Mouse (Mus musculus) kidney, postnatal 25 days (tissue): Measurements from ENCODE around the gene Mtf2.
"Not testable (repeated sequence)": the region's sequence is repeated elsewhere in the genome, so short reads cannot be mapped to it uniquely, and the experiment has no call there.

ENCODE experiments used
- DNase-seq, 2 experiments: peaks; one replicate each; pipeline ENCODE4 v3.0.0; 2021; ENCODE audit warnings: mixed read lengths in 2 of 2

Gene Mtf2

DNA sequence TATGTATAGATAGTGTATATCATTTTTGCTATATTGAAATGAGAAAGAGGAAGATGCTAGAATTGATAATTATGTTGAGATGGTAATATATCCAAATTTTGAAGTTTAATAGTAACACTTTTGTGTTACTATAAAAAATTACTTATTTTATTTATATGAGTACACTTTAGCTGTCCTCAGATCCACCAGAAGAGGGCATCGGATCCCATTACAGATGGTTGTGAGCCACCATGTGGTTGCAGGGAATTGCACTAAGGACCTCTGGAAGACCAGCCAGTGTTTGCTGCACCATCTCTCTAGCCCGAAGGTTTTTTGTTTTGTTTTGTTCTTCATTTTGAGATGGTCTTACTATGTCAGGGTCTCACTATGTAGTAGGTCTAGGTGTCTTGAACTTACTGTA is 20.0 kb downstream of the Mtf2 start:
- DNase-seq = no peak

DNA sequence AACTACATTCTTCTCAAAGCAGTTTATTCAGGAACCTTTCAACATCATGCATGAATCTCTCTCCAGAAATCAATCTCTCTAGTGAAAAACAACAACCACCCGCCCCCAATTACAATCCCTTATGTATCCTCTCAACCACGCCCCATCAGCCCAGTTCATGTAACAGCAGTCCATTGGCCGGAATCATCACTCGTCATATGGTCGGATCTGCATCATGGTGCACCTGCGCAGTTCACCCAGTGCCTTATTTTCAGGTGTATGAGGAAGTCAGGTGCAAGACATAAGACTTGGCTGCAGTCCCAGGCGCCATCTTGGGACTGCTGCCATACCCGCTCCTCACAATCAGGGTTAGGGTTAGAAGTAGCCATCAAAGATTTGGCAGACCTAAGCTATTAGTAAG is 27.3 kb downstream of the Mtf2 start:
- DNase-seq = not testable (repeated sequence)

DNA sequence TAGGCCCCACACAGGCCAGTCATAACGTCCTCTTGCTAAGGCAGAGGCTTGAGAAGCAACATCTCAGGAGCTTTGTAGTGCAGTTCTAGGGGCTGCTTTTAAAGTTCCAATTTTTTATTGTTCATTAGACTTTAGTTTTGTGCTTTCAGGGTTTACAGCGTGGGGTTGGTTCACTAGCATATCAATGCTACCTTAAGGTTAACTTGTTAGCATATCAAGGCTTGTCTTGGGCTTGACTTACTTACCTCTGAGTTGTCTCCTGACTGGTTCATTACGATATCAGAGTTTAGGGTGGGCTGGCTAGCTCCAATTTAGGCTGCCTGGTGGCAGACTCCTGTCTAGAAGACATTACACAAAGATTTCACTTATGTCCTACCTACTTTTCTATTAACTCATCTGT is 32.2 kb downstream of the Mtf2 start:
- DNase-seq = no peak

DNA sequence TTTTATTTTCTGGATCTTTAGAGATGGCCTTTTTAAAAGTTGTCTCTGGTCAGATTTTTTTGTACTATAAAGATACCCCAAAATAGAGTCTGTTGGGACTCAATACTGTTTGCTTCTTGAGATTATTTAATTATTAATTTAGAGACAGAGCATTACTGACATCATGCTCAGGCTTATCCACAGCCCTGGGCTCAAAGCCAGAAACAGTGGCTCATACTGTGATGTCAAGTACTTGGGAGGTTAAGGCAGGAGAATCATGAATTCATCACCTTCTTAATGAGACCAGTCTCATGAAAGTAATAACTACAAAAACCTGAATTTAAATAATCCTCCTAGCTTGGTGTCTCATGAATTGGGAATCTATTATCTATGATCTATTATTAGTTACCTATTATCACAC is 34.7 kb downstream of the Mtf2 start:
- DNase-seq = no peak

DNA sequence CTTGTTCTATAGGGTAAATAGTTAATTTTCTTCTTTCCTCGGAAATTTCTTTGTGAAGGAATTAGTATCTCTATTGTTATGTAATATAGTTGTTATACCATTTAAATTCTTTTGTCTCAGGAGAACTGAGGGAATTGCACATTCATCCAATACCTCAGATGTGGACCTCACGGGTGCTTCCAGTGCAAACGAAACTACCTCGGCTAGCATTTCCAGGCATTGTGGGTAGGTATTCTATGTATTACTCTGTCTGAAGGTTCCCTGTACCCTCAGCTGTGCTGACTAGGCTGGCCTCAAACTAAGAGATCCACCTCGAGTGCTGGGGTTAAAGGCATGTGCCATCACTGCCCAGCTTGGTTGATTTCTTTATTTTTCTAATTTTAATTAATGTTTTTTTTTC is 38.8 kb downstream of the Mtf2 start:
- no peak for DNase-seq

DNA sequence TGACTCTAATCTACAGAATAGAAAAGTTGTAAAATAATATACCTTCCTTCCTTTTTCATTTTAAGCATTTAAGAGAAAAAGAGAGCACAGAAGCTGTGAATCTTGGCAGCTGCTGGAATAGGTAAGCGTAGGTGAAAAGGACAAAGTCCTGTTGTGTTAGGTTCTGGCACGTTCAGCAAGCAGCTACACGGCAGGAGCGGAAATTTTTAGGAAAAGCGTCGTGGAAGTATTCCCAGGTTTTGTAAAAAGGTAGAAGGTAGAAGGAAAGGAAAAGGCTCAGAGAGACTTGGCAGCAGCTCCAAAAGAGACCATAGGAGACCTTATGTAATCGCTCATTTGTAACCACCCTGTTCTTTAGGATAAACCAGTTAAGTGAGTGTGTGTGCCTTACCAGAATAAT is 43.9 kb downstream of the Mtf2 start:
- no peak for DNase-seq

DNA sequence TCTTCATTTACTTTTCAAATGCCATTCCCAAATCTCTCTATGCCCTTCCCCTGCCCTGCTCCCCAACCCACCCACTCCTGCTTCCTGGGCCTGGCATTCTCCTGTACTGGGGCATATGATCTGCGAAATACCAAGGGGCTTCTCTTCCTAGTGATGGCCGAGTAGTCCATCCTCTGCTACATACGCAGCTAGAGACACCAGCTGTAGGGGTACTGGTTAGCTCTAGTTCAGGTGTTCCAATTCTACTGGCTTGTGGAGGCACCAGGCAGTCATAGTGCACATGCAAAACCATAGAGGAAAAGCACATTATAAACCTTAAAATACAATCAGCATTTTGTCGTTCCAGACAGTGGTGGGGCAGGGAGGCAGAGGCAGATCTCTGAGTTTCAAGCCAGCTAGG is 52.2 kb downstream of the Mtf2 start:
- DNase-seq = no peak

DNA sequence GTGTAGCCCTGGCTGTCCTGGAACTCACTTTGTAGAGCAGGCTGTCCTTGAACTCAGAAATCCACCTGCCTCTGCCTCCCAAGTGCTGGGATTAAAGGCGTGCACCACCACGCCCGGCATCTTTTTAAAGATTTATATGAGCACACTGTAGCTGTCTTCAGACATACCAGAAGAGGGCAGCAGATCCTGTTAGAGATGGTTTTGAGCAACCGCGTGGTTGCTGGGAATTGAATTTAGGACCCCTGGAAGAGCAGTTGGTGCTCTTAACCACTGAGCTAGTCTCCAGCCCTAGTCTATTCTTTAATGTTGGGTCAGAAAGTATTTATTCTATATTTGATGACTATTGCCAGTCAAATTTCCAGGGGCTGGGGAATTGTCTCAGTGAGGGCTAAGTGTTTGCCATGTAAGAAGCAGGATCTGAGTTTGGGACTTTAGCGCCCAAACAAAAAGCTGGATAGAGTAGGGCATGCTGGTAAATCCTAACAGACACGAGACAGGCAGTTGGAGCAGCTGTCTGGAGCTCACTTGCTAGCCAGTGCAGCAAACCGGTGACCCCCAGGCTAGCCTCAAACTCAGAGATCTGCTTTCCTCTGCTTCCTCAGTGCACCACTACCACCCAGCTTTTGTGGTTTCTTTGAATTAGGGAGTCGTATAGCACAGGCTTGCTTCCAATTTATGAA is 54.9 kb downstream of the Mtf2 start:
- no peak for DNase-seq

DNA sequence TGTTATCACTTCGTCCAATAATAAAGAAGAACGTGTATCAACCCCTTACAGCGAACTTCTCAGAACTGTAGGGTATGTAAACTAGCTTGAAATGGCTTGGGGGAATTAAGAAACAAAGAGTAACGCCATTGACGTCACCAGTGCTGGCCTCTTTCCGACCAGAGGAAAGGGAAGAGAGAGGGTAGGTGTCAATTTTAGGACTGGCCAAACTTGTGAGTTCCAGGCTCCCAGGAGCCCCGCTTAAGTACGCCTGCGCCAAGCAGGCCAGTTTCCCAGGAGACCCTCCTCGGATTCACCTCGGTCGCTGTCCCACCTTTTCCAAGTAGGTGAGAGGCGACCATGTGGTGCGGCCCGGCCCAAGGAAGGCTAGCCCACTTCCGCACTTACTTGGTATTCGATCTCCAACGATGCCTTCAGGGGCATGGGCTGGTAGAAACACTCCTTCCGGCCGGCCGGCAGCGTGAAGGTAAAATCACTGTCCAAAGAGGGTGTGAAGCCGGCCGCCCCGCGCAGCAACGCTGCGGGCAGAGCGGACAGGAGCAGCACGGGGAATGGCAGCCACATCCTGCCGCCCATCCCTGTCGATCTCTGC is 66.5 kb downstream of the Mtf2 start:
- DNase-seq = peak; percentile 38 to 62

DNA sequence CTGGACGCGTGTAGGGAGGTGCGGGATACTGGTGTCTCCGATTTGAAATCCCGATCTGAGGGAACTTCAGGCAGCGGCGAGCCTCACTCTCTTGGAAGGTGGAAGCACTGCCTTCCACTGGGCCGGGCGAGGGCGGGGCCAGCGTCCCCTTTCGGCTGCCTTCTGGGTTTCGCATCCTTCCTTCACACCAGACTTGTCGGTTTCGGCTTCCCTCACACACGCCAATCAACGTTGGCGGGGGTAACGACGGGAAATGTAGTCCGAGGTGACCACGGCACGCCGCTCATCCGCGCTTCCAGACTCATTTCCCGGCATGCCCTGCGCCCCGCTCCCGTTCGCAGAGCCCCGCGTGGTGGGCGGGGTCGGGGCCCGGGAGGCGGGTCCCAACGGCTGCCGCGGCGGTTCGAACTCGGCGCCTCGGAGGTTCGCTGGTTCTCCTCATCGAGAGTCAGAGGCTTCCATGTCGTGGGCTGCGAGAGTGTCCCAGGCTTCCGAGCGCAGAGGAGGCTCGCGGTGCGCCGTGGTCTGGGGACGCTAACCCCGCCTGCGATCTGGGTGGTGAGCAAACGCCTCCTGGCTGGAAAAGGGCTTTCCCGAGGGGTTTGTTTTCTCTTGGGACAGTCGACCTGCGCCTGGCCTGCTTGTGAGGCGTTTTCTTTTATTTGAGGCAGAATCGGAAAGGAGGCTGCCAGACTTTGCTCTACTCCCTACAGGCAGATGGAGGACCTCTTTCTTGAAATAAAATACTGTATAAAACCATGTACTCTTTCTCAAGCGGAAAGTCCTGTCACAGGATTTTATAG is 67.2 kb downstream of the Mtf2 start, which contains the start of the genes Tmed5 and Ccdc18:
TSS of gene Tmed5 (minus strand) at position 180 of the 803 bp plus-strand sequence.
TSS of gene Ccdc18 (plus strand) at position 435 of the 803 bp plus-strand sequence.
- DNase-seq = peak; percentile 98 to 99

DNA sequence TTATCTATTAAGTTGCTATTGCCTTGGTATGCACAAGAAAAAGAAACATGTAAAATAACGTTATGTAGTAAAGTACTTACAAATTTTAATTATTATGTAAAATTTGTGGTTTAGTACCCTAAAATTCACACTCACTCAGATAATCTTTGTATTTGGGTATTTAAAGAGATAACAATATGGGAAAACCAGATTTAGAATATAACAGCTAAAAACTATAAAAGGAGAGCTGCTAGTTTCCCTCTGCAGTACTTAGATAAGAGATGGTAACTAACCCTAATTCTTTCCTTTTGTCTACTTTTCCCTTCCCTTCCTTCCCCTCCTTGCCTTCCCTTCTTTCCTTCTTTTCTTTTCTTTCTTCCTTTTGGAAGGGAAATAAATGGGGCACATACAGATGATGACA is 87.1 kb downstream of the Mtf2 start:
- DNase-seq = no peak
